In the genomic region with DNA sequence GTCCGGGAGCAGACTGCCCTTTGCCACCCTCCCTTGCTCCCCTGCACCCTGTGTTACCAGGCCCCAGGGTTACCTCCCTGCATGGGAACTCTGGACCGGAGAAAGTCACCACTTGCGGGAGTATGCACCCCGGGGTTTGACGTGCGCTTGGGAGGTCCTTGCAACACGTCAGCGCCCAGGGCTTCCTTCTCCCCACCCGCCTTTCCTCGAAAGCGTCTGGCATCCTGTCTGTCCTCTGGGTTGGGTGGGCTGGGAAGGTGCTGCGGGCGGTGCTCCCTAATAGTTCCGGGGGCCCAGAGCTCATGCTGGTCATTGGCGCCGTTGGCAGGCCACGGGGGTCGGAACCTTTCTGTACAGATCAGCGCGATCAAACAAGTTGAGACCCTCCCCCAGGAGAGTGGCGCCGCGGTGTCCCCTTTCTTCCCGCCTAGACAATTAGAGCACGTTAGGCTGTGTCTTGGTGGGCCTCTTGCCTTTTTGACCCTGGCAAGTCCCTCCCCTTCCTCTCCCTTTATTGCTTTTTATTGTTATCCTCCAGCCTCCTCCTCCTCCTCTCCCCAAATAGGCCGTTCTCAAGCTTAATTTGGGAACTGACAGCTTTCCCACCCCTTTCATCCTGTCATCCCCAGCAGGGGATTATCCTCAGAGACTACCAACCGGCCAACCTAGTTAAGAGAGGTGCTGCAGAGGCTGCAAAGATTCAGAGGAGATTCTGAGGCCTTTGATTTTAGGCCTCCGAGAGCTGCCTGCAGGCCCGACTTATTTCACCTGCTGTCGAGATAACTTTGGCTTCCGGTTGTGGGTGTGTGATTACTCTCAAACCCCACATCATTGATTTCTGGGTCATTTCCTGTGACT, we compare ENCODE assay signal across 8 mouse cellular contexts. TPM values are rescaled to one million over a fixed set of nuclear protein-coding genes. Genes with fewer than 3 reads are reported as not detected.
A peak's percentile ranks its signal among the peaks of the same experiment; 100 is the strongest.
DNase-seq lines count a peak whose midpoint lies in the region; ATAC-seq and TF ChIP-seq lines count a peak whose summit lies in the region.

No protein-coding gene starts in this region.

- peaks cover 12% of the 10 kb centered on the region for H3K4me1 ChIP-seq in testis, adult 2 months (ENCODE audit: control insufficient read depth, insufficient read depth, low read length)
- peaks cover 26% of the 10 kb centered on the region for H3K4me1 ChIP-seq in limb, embryonic 13.5 days
- peaks cover 14% of the 10 kb centered on the region for H3K4me1 ChIP-seq in midbrain, embryonic 16.5 days (ENCODE audit: control insufficient read depth, insufficient read depth, low read length)

- H3K36me3 ChIP-seq in testis, adult 2 months (ENCODE audit: control insufficient read depth, insufficient read depth, low read length), result no peaks in the 10 kb centered on the region
- no peaks in the 10 kb centered on the region for H3K36me3 ChIP-seq in limb, embryonic 13.5 days
- H3K36me3 ChIP-seq in midbrain, embryonic 16.5 days (ENCODE audit: control insufficient read depth, insufficient read depth, low read length), result no peaks in the 10 kb centered on the region

- no peak for TF ChIP-seq POLR2A in testis, adult 2 months (IDR thresholded peaks at IDR 0.05; ENCODE audit: control insufficient read depth, low read depth, low read length)

- H3K4me2 ChIP-seq in limb, embryonic 13.5 days (replicated peaks), result peak overlapping the region; percentile 89
- H3K4me2 ChIP-seq in midbrain, embryonic 16.5 days (ENCODE audit: low read length), result peak overlapping the region; percentile 89

- H3K9ac ChIP-seq in limb, embryonic 13.5 days, result peak overlapping the region; percentile 68
- peak overlapping the region; percentile 64 for H3K9ac ChIP-seq in midbrain, embryonic 16.5 days (ENCODE audit: low read depth, low read length)

- 3% methylated on average over 31 of the region's 31 CpGs for WGBS in limb, embryonic 13.5 days
- 3% methylated on average over 31 of the region's 31 CpGs for WGBS in midbrain, embryonic 16.5 days

- no peaks in the 10 kb centered on the region; the same call in 1 of the 2 replicates for H3K27me3 ChIP-seq in testis, adult 2 months (ENCODE audit: control insufficient read depth, insufficient read depth, low read length)
- H3K27me3 ChIP-seq in limb, embryonic 13.5 days, result peaks cover 27% of the 10 kb centered on the region
- H3K27me3 ChIP-seq in midbrain, embryonic 16.5 days (ENCODE audit: control insufficient read depth, insufficient read depth, low read depth, low read length), result peaks cover 23% of the 10 kb centered on the region

- TF ChIP-seq CTCF in testis, adult 2 months (IDR thresholded peaks at IDR 0.05; ENCODE audit: control insufficient read depth, insufficient read depth, insufficient replicate concordance, low read depth, low read length), result no peak

- H3K4me3 ChIP-seq in testis, adult 2 months (ENCODE audit: control insufficient read depth, low read depth, low read length), result peak overlapping the region; percentile 89
- H3K4me3 ChIP-seq in limb, embryonic 13.5 days, result peak overlapping the region; percentile 69
- peak overlapping the region; percentile 65 for H3K4me3 ChIP-seq in midbrain, embryonic 16.5 days (ENCODE audit: low read depth, low read length)

- no peak overlapping the region for H3K27ac ChIP-seq in testis, adult 2 months (ENCODE audit: control insufficient read depth, insufficient read depth, low read depth, low read length)
- no peak overlapping the region for H3K27ac ChIP-seq in limb, embryonic 13.5 days
- no peak overlapping the region for H3K27ac ChIP-seq in midbrain, embryonic 16.5 days (ENCODE audit: low read length)

- H3K9me3 ChIP-seq in limb, embryonic 13.5 days, result no peaks in the 10 kb centered on the region
- no peaks in the 10 kb centered on the region for H3K9me3 ChIP-seq in midbrain, embryonic 16.5 days (replicated peaks; ENCODE audit: control insufficient read depth, low read length, poor library complexity, severe bottlenecking)

- ATAC-seq in limb, embryonic 13.5 days (ENCODE audit: low FRiP score, low read depth), result no peak; the same call in 1 of the 2 replicates
- no peak for ATAC-seq in midbrain, embryonic 16.5 days

- no peak for DNase-seq in testis, postnatal 14 days (ENCODE audit: low spot score)
- peak; percentile 86 for DNase-seq in embryo, embryonic 10 days (ENCODE audit: low spot score)
- DNase-seq in heart, postnatal 4 days, result peak; percentile 52
- DNase-seq in thymus, postnatal 14 days, result peak; percentile 73
- no peak for DNase-seq in ovary, postnatal 10 days (ENCODE audit: low spot score)

RNA-seq across cellular contexts. Expression of a gene that starts 1.0 kb away (rescaled TPM):
- 6.7 and 7.9 TPM in 2 replicates for polyA plus RNA-seq in testis, adult 2 months (2012; rRNA removed)
- total RNA-seq in heart, postnatal 4 days (2021), result 10 to 100 TPM; 18.7 to 20.7 TPM
- 2.1 and 2.6 TPM in 2 replicates for polyA plus RNA-seq in limb, embryonic 13.5 days (2015; fragmentation: Nextera tagmentation; extraction: Ambion mirVana)
- 2.2 and 3.0 TPM in 2 replicates for polyA plus RNA-seq in midbrain, embryonic 16.5 days (2015; fragmentation: Nextera tagmentation; extraction: Ambion mirVana)

RNA-seq across cellular contexts. Expression of a gene that starts 58.9 kb away (rescaled TPM):
- 28.5 and 34.0 TPM in 2 replicates for polyA plus RNA-seq in testis, adult 2 months (2012; rRNA removed)
- 100 to 1,000 TPM; 124 to 126 TPM for total RNA-seq in heart, postnatal 4 days (2021)
- polyA plus RNA-seq in limb, embryonic 13.5 days (2015; fragmentation: Nextera tagmentation; extraction: Ambion mirVana), result 373 and 383 TPM in 2 replicates
- polyA plus RNA-seq in midbrain, embryonic 16.5 days (2015; fragmentation: Nextera tagmentation; extraction: Ambion mirVana), result 212 and 234 TPM in 2 replicates

Comparison
In these comparisons a context has a peak if more than half of its experiments do, and no peak if none do; other contexts are left out.
1. DNase-seq: peak in embryo, embryonic 10 days (single experiment), heart, postnatal 4 days (single experiment) and thymus, postnatal 14 days (single experiment); none in testis, postnatal 14 days (single experiment) and ovary, postnatal 10 days (single experiment).
2. Peak in every context shown above with its lines, with median percentiles within 50 percentile points of each other: H3K4me3 ChIP-seq.